Mouse (Mus musculus) megakaryocyte, adult 5-6 weeks (primary cell): Measurements from ENCODE around the gene Sertad2. TPM values are rescaled to one million over a fixed set of nuclear protein-coding genes. Genes with fewer than 3 reads are reported as not detected.

ENCODE experiments used
- ATAC-seq: 2 replicates; pipeline ENCODE4 v1.8.0; 2016; ENCODE audit warnings: mild to moderate bottlenecking, inconsistent platforms; ENCODE audit not compliant: poor library complexity, severe bottlenecking
- total RNA-seq, 2 experiments: library from RNA; stranded (forward) in 1 of 2; stranded (reverse) in 1 of 2; fragments of 153-499, 151-499 nt in 1 of 2; fragments of 221-1000, 200-1000 nt in 1 of 2; gene quantifications; 2 replicates each; pipeline versions ENCODE4 v1.2.3 to v1.2.4; 2015 to 2017

Sertad2 gene
- total RNA-seq, 2 experiments from 2014 or later: 7.0 to 9.1 TPM

DNA sequence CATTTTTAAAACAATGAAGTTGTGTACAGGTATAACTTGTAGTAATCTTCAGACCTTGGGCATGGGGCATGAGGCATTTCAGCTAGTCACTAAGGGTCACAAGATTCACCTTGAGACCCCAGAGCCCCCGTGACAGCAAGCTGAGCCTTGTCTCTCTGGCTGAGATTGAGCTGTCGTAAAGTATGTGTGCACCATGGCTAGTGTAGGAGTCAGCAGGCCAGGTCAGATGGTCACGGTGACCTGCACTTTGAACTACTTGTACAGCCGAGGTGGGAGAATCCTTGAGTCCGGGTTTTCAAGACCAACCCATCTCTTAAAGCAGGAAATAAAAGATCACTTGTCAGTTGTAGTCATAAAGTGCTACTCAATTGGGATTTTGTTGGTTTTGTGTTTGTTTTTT lies 100.1 kb downstream of the Sertad2 start:
- ATAC-seq: no peak

- no peak for ATAC-seq
Observed at GRCm38 (mm10) chr11:20644166-20644565, 101.1 kb downstream of the Sertad2 start.

DNA sequence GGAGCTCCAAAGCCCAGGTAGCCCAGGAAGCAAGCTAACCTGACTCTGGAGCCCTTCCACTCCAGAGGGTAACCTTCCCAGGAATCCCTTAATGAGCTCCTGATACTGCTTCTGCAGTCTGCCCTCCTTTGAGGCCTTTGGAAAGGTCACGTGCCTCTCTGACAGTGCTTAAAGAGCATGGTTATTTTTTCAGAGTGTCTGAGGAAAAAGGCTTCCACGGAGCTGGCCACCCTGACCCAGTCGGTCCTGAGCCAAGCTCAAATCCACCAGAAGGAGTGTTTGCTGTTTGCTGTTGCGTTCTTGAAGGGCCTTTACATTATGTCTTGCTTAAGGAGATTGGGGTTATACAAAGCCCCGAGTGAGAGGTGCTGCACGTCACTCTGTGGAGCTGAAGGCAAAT lies 101.8 kb downstream of the Sertad2 start:
- no peak for ATAC-seq

GRCm38 (mm10) chr11:20645521-20645920 lies 102.5 kb downstream of the Sertad2 start:
- ATAC-seq: no peak

- ATAC-seq: no peak
Observed at GRCm38 (mm10) chr11:20646142-20646541, 103.1 kb downstream of the Sertad2 start.

DNA sequence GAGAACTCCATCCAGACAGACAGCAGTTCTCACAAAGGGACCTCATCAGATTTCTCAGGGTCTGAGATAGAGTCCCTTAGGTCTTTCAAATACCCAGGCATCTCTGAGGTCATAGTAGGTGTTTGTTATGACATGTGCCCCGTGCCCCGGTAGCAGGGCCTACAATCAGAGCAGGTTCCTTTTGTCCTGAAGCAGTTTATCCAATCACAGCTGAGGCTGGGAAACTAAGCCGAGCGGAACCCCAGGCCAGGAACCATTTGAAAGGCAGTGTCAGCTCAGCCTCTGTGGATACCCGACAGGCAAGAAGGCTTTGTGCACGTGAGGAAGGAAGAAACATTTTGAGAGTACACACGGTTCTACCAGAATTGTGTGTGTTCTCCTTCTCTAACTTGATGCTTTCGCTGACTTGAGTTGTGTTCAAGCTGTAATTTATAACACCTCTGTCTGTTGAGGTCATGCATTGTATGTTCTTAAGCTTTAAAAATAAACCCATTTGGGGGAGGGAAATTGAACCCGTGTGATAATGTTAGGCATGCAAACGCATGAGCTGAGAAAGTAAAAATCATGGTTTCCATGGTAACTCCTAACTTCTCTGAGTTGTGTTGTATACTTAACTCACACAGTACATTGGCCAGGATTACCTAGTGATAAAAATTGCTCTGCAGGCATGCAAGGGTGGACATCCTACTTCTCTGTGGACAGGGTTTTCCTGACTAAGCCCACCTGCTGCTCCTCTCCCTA lies 104.1 kb downstream of the Sertad2 start:
- ATAC-seq: no peak

- ATAC-seq: no peak
Observed at GRCm38 (mm10) chr11:20647902-20648625, 105.0 kb downstream of the Sertad2 start.

DNA sequence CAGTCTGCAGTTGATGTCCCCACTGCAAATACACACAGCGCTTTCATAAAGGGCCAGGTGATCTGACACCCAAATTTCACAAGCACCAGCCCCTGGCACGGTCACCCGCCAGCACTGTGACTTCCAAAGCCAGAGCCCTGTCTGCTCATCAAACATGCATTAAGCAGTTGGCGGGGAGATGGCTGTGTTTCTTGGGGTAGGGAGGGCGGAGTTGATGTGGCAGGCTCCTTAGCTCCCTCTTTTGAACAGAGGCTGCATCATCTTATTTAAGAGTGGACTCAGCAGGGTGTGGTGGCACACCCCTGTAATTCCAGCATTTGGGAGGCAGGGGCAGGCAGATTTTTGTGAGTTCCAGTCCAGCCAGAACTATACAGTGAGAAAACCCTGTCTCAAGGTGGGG lies 106.4 kb downstream of the Sertad2 start:
- ATAC-seq: no peak

DNA sequence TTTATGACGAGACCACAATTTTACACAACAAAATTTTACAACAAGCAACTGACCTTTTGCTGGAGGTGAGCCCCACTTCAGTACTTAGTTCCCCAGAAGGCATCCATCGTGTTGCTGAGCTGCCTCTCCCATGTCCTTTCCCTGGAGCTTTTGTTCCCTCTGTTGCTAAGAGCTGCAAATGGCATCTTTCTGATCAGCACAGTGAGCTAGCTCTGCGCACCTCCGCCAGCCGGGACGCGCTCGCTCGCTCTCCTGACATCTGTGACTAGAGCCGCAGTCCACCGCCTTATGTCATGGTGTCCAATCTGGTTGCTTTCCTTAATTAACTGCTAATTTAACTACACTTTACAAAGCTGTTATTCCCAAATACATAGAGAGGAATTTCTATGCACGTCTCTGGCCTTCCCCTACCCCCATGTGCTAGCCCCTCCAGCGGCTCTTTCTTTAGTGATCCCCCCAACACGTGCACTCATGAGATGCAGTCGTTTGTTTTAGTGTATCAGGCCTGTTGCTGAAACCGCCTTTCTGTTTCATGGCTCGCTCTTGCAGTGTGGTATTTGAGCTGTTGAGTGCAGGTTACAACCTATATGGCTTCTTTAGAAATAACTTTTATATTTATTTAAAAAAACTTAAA lies 107.1 kb downstream of the Sertad2 start:
- no peak for ATAC-seq

DNA sequence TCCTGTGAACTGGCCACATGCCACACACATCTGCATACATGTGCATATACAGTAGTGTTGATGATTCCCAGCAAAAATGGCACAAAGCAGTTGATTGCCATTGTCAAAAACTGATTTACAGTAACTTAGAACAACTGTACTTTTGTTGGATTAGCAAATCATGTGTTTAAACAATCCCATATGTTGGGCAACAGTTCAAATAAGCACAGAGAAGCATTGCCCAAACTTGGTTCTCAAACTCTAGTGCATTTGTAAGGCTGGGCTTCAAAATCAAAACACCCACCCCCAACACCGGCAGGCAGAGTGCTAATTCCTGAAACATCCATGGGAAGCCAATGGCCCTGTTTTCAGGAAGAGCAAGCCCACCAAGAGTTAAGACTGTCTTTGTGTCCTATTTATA lies 108.1 kb downstream of the Sertad2 start:
- ATAC-seq: no peak

GRCm38 (mm10) chr11:20655795-20656710 lies 113.0 kb downstream of the Sertad2 start:
- peak; percentile 58 for ATAC-seq

GRCm38 (mm10) chr11:20656711-20657057 lies 113.6 kb downstream of the Sertad2 start:
- ATAC-seq: peak; percentile 47; the same call in 1 of the 2 replicates

GRCm38 (mm10) chr11:20659094-20659493 lies 116.0 kb downstream of the Sertad2 start:
- ATAC-seq: no peak

- ATAC-seq: no peak
Observed at GRCm38 (mm10) chr11:20660111-20661097, 117.4 kb downstream of the Sertad2 start.

- peak; percentile 82 for ATAC-seq
Observed at GRCm38 (mm10) chr11:20661652-20662051, 118.6 kb downstream of the Sertad2 start.

- no peak for ATAC-seq
Observed at GRCm38 (mm10) chr11:20662811-20663210, 119.8 kb downstream of the Sertad2 start.

DNA sequence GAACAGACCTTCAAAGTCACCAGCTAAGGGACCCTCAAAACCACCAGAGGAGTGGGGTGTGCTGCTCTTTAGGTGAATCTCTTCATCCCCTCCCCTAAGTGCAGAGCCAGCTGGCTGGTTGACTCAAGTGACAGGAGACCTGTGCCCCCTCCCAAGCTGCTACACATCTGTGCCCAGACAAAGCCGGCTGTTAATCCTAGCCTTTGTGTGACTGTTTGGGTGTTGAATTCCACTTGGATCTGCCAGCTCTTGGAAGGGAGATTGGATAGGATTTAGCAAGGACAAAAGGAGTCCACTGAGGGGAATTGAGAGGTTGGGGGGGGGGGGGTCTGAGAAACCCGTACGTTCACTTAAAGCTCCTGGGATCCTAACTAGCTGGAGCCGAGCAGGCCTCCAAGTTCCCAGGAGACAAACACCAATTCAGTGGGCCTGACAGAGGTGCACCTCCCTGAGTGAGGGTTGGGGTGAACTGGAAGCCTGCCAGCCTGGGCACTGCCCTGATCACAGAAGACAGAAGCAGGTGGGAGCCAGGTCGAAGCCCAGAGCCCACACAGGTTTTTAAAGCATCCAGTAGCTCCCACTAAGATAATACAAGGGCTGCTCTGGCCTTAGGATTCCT lies 120.6 kb downstream of the Sertad2 start:
- no peak for ATAC-seq

GRCm38 (mm10) chr11:20664878-20665277 lies 121.8 kb downstream of the Sertad2 start:
- no peak for ATAC-seq

- ATAC-seq: no peak
Observed at GRCm38 (mm10) chr11:20671789-20672392, 128.8 kb downstream of the Sertad2 start.
